Mouse (Mus musculus): Measurements from ENCODE around the gene Fam149b.
"Not testable (repeated sequence)": the region's sequence is repeated elsewhere in the genome, so short reads cannot be mapped to it uniquely, and the experiment has no call there.

The Fam149b gene

GRCm38 (mm10) chr14:20347991-20348541 is at the start of gene Fam149b, which contains the start of gene Ecd:
Fam149b (plus strand) TSS chr14:20348162.
Ecd (minus strand) TSS chr14:20348121.
- peak; percentile 98 for DNase-seq (ENCODE audit: low read depth, low spot score)

GRCm38 (mm10) chr14:20305085-20305484 is 42.9 kb upstream of the Fam149b start:
- not testable (repeated sequence) for DNase-seq (ENCODE audit: low read depth, low spot score)

DNA sequence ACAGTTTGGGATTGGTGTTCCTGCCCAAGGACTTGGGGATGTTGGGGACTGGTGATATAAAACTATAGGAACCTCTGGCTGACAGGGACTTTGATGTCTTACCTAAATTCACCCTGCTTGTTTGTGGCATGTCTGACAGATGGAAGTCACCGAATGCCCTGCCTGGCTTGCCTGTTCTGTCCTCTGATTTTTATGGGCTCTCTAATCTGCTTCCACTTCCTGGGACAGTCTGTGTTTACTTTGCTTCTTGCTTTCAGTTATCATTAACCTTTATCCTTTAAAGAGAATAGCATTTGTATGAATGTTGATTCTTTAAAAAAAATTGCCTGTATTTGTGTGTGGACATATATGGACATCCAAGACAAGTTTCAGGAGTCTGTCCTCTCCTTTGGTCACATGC is 32.8 kb upstream of the Fam149b start:
- DNase-seq (ENCODE audit: low read depth, low spot score), result no peak

DNA sequence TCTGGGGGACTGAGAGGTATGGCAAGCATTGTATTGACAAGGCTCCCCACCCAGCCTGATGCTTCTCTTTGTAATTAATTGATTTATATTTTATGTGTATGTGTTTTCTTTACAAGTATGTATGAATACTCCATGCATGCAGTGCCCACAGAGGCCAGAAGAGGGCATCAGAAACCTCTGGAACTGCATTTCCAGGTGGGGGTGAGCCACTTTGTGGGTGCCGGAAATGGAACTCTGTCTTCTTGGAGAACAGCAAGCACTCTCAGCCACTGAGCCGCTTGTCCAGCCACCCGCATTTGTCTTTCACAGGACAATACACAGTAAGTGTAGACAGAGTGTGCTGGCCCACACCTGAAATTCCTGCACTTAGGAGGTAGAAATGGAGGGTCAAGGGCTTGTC is 28.5 kb upstream of the Fam149b start:
- peak; percentile 47 for DNase-seq (ENCODE audit: low read depth, low spot score)

DNA sequence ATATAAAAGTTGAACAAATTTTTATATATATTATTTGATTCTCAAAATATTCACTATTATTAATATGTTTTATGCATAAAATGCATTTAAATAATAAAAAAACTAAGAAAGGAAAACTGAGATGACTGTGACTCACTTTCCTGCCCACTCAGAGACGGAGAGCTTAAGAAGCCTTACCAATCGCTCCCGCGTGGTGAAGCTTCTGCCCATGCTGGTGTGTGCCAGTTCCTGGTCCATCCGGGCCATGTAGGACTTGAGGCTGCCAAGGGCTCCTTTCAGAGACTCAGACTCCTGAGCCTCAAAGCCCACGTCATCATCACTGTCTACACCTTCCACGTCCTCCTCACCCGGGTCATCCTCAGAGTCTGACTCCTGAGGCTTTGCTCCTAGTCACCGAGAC is 23.8 kb upstream of the Fam149b start:
- DNase-seq (ENCODE audit: low read depth, low spot score), result no peak

DNA sequence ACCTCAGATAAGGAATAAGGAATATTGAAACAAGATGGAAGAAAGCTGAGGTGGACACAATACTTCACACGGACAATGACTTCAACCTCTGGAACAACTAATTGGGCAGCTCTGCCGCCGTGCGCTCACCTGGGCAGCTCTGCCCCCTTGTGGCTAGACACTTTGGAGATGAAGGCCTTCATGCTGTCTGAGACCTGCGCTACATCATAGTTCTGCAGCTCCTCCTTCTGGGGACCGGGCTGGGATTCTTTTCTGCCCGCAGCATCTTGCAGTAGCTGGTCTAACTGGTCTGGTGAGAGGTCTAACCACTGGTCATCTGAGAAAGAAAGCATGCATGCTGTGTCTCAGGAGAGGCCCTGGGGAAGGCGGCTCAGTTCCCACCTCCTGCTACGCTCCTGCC is 19.5 kb upstream of the Fam149b start:
- peak; percentile 78 for DNase-seq (ENCODE audit: low read depth, low spot score)

DNA sequence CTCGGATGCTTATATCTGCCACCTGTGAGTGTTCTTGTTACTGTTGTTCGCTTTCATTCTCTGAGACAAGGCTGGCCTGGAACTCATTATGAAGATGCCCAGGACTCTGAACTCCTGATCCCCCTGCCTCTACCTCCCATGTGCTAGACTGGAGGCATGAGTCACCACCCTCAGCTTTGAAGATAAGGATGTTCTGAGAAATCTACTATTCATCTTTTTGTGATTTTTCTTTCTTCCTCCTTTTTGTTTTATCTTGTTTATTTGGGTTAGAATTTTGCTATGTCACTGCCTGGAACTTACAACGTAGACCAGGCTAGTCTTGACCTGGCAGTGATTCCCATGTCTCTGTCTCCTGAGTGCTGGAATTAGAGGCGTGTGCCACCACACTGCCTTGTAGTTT is 16.6 kb upstream of the Fam149b start:
- no peak for DNase-seq (ENCODE audit: low read depth, low spot score)

- DNase-seq (ENCODE audit: low read depth, low spot score), result no peak
These were observed 8.5 kb upstream of the Fam149b start for GRCm38 (mm10) chr14:20339415-20339814.

DNA sequence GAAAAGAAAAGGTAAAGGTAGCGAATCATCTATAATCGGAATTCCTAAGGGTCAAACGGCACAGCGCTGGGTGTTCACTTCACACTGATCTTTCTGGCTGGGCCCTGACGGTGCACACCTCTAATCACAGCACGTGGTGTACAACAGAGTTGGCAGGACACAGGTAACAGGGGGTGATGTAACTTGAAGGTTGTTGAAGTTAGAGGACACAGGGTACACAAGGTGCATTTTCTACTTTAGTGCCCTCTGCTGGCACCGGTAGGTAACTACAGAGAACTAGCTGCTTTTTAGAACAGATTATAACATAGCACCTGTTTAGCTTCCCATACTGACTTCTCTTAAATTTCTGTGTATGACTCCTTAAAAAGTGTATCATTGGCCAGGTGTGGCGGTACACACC is 7.8 kb upstream of the Fam149b start:
- DNase-seq (ENCODE audit: low read depth, low spot score), result peak; percentile 87

GRCm38 (mm10) chr14:20340866-20341265 is 7.1 kb upstream of the Fam149b start:
- no peak for DNase-seq (ENCODE audit: low read depth, low spot score)

GRCm38 (mm10) chr14:20345885-20346284 is 2.1 kb upstream of the Fam149b start:
- DNase-seq (ENCODE audit: low read depth, low spot score), result no peak

- DNase-seq (ENCODE audit: low read depth, low spot score), result no peak
These were observed 446 bp upstream of the Fam149b start for GRCm38 (mm10) chr14:20347441-20347990.

DNA sequence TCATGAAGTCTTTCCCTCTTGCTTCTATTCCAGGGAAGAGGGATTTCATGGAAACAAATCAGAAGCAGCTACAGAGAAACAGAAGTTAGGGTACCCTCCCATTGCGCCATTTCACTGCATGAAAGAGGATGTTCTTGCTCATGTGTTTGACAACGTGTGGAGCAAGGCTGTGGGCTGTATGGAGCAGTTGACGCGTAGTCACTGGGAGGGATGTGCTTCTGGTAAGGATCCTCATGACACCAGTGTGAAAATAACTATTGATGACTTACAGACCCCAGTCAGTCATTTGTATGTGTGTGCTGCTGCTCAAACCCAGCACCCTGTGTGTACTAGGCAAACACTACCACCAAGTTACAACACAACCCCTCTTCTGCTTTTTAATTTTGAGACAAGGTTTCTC is 15.3 kb downstream of the Fam149b start:
- no peak for DNase-seq (ENCODE audit: low read depth, low spot score)

DNA sequence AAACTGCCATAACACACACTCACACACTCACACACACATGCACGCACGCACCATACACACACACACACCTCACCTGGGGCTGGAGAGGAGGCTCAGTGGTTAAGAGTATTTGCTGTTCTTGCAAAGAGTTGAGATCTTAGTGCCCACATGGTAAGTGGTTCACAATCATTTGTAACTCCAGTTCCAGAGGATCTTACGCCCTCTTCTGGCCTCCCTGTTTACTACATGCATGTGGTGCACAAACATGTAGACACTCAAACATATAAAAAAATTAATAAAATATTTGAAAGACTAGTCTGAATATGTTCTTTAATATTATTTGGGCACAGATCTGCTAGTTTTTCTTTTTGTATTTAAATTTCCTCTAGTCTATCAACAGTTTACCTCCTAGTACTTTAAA is 20.3 kb downstream of the Fam149b start:
- DNase-seq (ENCODE audit: low read depth, low spot score), result peak; percentile 40

- DNase-seq (ENCODE audit: low read depth, low spot score), result no peak
These were observed 22.8 kb downstream of the Fam149b start for GRCm38 (mm10) chr14:20370798-20371197.

DNA sequence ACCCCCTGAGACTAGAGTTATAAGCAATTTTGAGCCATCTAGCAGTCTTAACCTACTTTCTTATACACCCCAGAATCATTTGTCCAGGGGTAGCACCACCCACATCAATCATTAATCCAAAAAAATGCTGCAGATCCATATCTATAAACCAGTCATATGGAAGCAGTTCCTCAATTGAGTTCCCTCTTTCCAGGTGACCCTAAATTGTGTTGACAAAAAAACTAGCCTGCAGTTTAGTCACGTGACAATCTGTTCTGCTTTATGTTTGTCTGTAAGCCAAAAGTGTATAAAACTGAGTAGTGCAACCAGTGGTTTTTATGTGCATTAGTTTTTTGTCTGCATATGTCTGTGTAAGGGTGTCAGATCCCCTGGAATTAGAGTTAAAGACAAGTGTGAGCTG is 23.9 kb downstream of the Fam149b start:
- no peak for DNase-seq (ENCODE audit: low read depth, low spot score)

DNA sequence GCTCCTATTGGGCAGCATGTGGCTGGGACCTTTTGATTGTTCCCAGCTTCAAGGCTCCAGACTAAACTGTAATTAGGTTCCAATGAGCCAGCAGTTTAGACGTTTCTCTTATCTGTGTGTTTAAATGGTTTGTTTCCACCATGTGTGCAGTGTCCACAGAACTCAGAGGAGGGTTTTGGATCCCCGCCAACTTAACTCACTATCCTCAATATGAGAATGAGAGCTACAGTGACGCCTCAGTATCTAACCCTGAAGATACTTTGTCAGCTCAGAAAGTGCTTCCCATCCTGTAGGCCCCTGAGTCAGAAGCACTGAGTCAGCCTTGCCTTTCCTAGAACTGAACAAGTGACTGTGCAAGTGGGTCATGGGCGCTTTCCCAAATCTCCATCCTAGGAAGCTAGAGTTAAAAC is 29.2 kb downstream of the Fam149b start:
- DNase-seq (ENCODE audit: low read depth, low spot score), result no peak

GRCm38 (mm10) chr14:20378313-20379061 is 30.5 kb downstream of the Fam149b start:
- DNase-seq (ENCODE audit: low read depth, low spot score), result peak; percentile 83

DNA sequence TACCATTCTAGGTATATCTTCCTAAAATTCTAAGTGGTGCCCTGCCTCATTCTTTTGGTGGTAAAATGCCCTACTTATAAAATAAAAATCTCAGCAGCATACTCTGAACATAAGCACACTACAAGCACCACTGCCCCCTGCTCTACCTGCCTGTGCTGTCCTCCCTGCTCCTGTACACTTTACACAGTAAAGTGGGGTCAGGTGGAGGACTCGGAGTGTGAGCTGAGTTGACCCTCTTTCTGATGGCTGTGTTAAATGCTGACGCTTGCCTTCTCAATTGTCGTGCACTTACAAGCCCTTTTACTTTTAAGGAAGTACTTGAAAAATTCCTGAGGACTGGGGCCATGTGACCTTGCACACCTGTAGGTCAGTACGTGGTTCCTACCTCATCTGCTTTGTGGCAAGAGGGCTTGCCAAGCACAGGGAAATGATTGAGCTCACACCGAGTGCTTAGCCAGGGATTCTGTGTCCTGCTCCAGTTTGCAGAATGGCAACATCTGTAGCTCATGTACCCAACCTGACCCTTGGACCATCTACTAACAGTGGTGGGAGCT is 31.2 kb downstream of the Fam149b start:
- no peak for DNase-seq (ENCODE audit: low read depth, low spot score)

- no peak for DNase-seq (ENCODE audit: low read depth, low spot score)
These were observed 31.9 kb downstream of the Fam149b start for GRCm38 (mm10) chr14:20379753-20380430.

GRCm38 (mm10) chr14:20388441-20389129 is 40.6 kb downstream of the Fam149b start, which contains the start of gene Dnajc9:
Dnajc9 (minus strand) TSS chr14:20388910.
- DNase-seq (ENCODE audit: low read depth, low spot score), result peak; percentile 90

All from ES-CJ7 (cell line).